19 mouse cellular contexts compared by ENCODE assay signal in the genomic region with DNA sequence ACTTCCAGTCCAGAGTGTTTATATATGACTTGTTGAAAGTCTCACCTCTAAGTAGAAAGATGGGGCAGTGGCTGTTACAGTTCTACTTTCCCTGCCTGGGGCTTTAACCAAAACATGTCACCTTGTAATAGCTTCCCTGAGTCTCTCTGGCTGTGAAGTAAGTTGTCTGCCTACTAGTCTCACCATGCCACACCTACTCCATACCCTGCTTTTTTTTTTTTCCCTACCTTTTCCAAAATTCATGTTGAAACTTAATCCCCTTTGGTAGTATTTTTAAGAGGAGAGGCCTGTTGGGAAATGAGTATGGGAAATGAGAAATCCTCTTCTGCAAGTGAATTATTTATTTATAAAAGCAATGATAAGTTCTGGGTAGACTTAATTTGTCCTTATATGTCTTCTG.
"Had no signal": no experiment of that assay in that cellular context is flagged by ENCODE, and none has a peak within 500 bp of the region (broad histone marks: within the 10 kb centered on the region; RNA-seq: fewer than 3 reads in every experiment).

No protein-coding gene starts in this region.

- ATAC-seq: midbrain, embryonic 16.5 days had no signal

- H3K4me1 ChIP-seq: midbrain, embryonic 10.5 days; midbrain, embryonic 12.5 days; neural tube, embryonic 13.5 days; neural tube, embryonic 15.5 days had no signal

- H3K27me3 ChIP-seq: midbrain, embryonic 12.5 days; neural tube, embryonic 13.5 days; neural tube, embryonic 15.5 days had no signal

- H3K36me3 ChIP-seq: midbrain, embryonic 10.5 days; midbrain, embryonic 12.5 days; neural tube, embryonic 13.5 days; neural tube, embryonic 15.5 days had no signal

- H3K9ac ChIP-seq: lung, embryonic 14.5 days; midbrain, embryonic 12.5 days; neural tube, embryonic 13.5 days; neural tube, embryonic 15.5 days had no signal

- H3K4me2 ChIP-seq: lung, embryonic 14.5 days; midbrain, embryonic 12.5 days; neural tube, embryonic 13.5 days; neural tube, embryonic 15.5 days had no signal

- H3K27ac ChIP-seq: midbrain, embryonic 10.5 days; midbrain, embryonic 12.5 days; neural tube, embryonic 13.5 days; neural tube, embryonic 15.5 days had no signal

- H3K9me3 ChIP-seq: midbrain, embryonic 10.5 days; midbrain, embryonic 12.5 days; neural tube, embryonic 13.5 days; neural tube, embryonic 15.5 days had no signal

- DNase-seq: lung, adult 18-20 months; lung, embryonic 14.5 days; lung, postnatal 10 days; lung, postnatal 4 days; midbrain, embryonic 14.5 days; retina, postnatal 1 day; right cerebral cortex, adult 18-20 months; right cerebral cortex, postnatal 25 days; right cerebral cortex, postnatal 4 days; spleen, adult 18-20 months; thymus, adult 18-20 months; thymus, postnatal 14 days; thymus, postnatal 36 days had no signal

- H3K4me3 ChIP-seq: midbrain, embryonic 10.5 days; midbrain, embryonic 12.5 days; myocyte; neural tube, embryonic 13.5 days; neural tube, embryonic 15.5 days had no signal
